Mouse (Mus musculus) ES-E14 (cell line): ENCODE data around the gene Cfap73.

Source experiments
- CHD2 ChIP-seq: IDR thresholded peaks from 2 replicates; pipeline ENCODE4 v1.6.1; 2014; ENCODE audit warnings: mild to moderate bottlenecking, low read depth, low read length, inconsistent platforms
- HCFC1 ChIP-seq: IDR thresholded peaks from 2 replicates; pipeline ENCODE4 v1.6.1; 2012; ENCODE audit warnings: low read length, inconsistent platforms, borderline replicate concordance; ENCODE audit not compliant: insufficient read depth
- MAFK ChIP-seq: IDR thresholded peaks from 2 replicates; pipeline ENCODE4 v1.6.1; 2014; ENCODE audit warnings: mild to moderate bottlenecking, low read depth, low read length, inconsistent platforms; ENCODE audit not compliant: insufficient read depth
- ZC3H11A ChIP-seq: IDR thresholded peaks from 2 replicates; pipeline ENCODE4 v1.6.1; 2012; ENCODE audit warnings: low read depth, mild to moderate bottlenecking, inconsistent platforms, low read length, borderline replicate concordance
- ZNF384 ChIP-seq: IDR thresholded peaks from 2 replicates; pipeline ENCODE4 v1.6.1; 2012; ENCODE audit warnings: low read depth, low read length, inconsistent platforms

GRCm38 (mm10) chr5:120604839-120605238 is 29.2 kb downstream of the Cfap73 start:
- TF ChIP-seq ZNF384 (no peak), MAFK (no peak), HCFC1 (no peak), ZC3H11A (no peak), CHD2 (no peak)
